Mouse (Mus musculus) activated CD4-positive, CD25-positive, alpha-beta regulatory T cell, adult 9 weeks (primary cell): ENCODE measurements around the gene Rph3a. TPM values are rescaled to one million over a fixed set of nuclear protein-coding genes. Genes with fewer than 3 reads are reported as not detected.

Experiments used
- polyA plus RNA-seq: library from polyadenylated mRNA; unstranded; fragments of 100-300 nt; shearing (Covaris generic); gene quantifications from one replicate; pipeline ENCODE4 v1.2.1, GENCODE M21; 2017

The Rph3a gene
- not detected for polyA plus RNA-seq

GRCm38 (mm10) chr5:121009811-121010569 lies at the start of gene Rph3a:
Gene Rph3a (minus strand): TSS chr5:121010092.

GRCm38 (mm10) chr5:120914204-120914603 lies 95.7 kb downstream of the Rph3a start, which contains the start of gene Oas1d:
Gene Oas1d (plus strand): TSS chr5:120914536.

GRCm38 (mm10) chr5:120906791-120907733 lies 102.8 kb downstream of the Rph3a start, which contains the start of gene Oas1a:
Gene Oas1a (minus strand): TSS chr5:120907521.

Other genes starting within 250 kb of the Rph3a start
- gene Oas3, start 232.4 kb downstream of the Rph3a start, polyA plus RNA-seq: 20.0 TPM
- not detected for gene Oas1e, start 214.6 kb downstream of the Rph3a start, polyA plus RNA-seq
- gene Oas1c, start 197.6 kb downstream of the Rph3a start, polyA plus RNA-seq: 13.4 TPM
- gene Oas1f, start 162.7 kb downstream of the Rph3a start, polyA plus RNA-seq: not detected
- gene Oas1h, start 148.7 kb downstream of the Rph3a start, polyA plus RNA-seq: not detected
- gene Oas1g, start 122.5 kb downstream of the Rph3a start, polyA plus RNA-seq: 2.8 TPM
- gene Oas1a, start 102.6 kb downstream of the Rph3a start, polyA plus RNA-seq: 79.6 TPM
- gene Oas1d, start 95.6 kb downstream of the Rph3a start, polyA plus RNA-seq: not detected
- gene Ptpn11, start 181.3 kb upstream of the Rph3a start, polyA plus RNA-seq: 17.2 TPM
- gene Rpl6, start 194.4 kb upstream of the Rph3a start, polyA plus RNA-seq: 905 TPM
- 4.9 TPM for gene Hectd4, start 210.1 kb upstream of the Rph3a start, polyA plus RNA-seq